30 mouse cellular contexts compared by ENCODE assay signal in the genomic region with DNA sequence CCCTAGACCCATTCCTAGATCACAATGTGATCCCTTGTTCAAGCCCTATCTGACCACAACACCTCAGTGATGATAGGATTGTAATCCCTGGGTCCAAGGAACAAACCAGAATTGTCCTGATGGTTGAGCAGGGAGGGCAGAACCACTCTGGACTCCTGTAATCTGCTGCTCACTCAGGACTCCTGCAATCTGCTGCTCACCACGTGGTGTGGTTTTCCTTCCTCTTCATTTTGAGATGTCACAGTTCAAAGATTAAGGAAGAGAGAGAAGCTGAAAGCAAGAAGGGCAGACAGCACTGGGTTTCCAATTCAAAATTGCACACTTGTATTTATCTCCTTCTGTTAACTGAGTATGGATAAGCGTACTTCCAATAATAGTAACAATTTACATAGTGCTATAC. TPM values are rescaled to one million over a fixed set of nuclear protein-coding genes. Genes with fewer than 3 reads are reported as not detected.
DNase-seq lines count a peak whose midpoint lies in the region; ATAC-seq and TF ChIP-seq lines count a peak whose summit lies in the region.
"Had no signal": no experiment of that assay in that cellular context is flagged by ENCODE, and none has a peak within 500 bp of the region (broad histone marks: within the 10 kb centered on the region; RNA-seq: fewer than 3 reads in every experiment).

No protein-coding gene starts in this region.

- H3K27me3 ChIP-seq in heart, embryonic 10.5 days (ENCODE audit: insufficient read depth, poor library complexity, severe bottlenecking), result peaks cover 24% of the 10 kb centered on the region
- H3K27me3 ChIP-seq in thymus, adult 2 months (ENCODE audit: control insufficient read depth, insufficient read depth, low read length), result no peaks in the 10 kb centered on the region

- no peak overlapping the region for H3K27ac ChIP-seq in heart, embryonic 10.5 days
- no peak overlapping the region for H3K27ac ChIP-seq in thymus, adult 2 months (ENCODE audit: control insufficient read depth, insufficient read depth, low read length)
- H3K27ac ChIP-seq: forebrain, embryonic 10.5 days; forebrain, embryonic 13.5 days; heart, adult 2 months; heart, embryonic 15.5 days; hindbrain, embryonic 14.5 days; hindbrain, postnatal 0 days had no signal

- H3K36me3 ChIP-seq in heart, embryonic 10.5 days, result no peaks in the 10 kb centered on the region
- no peaks in the 10 kb centered on the region for H3K36me3 ChIP-seq in thymus, adult 2 months (ENCODE audit: control insufficient read depth, insufficient read depth, low read length)
- H3K36me3 ChIP-seq: forebrain, embryonic 10.5 days; heart, embryonic 12.5 days; heart, embryonic 15.5 days had no signal

- DNase-seq in heart, embryonic 10.5 days (ENCODE audit: low spot score), result peak; percentile 50
- DNase-seq in heart, adult 18-20 months, result no peak
- DNase-seq in 416B (ENCODE audit: low read depth), result peak; percentile 15
- no peak for DNase-seq in embryo, embryonic 10 days (ENCODE audit: low spot score)
- no peak for DNase-seq in thymus, adult 2 months
- DNase-seq: adrenal gland, adult 8-10 months; adrenal gland, postnatal 25 days; cerebellum, adult 18-20 months; cerebellum, adult 9-10 months; cerebellum, postnatal 14 days; embryo, embryonic 11 days; gastrocnemius, postnatal 10 days; gastrocnemius, postnatal 36 days; heart, adult 2 months; heart, postnatal 10 days; heart, postnatal 36 days; kidney, adult 18-20 months had no signal

- H3K4me1 ChIP-seq in heart, embryonic 10.5 days, result 0 out of 2 replicates have a peak, but pooled peaks cover 7% of the 10 kb centered on the region
- H3K4me1 ChIP-seq in thymus, adult 2 months (replicated peaks; ENCODE audit: control insufficient read depth, insufficient read depth, low read length), result no peaks in the 10 kb centered on the region
- H3K4me1 ChIP-seq: heart, embryonic 12.5 days; heart, embryonic 15.5 days had no signal

- no peaks in the 10 kb centered on the region for H3K9me3 ChIP-seq in heart, embryonic 10.5 days
- H3K9me3 ChIP-seq: forebrain, embryonic 10.5 days; forebrain, embryonic 13.5 days; heart, embryonic 12.5 days; heart, embryonic 15.5 days had no signal

- ATAC-seq in common myeloid progenitor, adult 5-6 weeks (replicated peaks; ENCODE audit: low read depth, poor library complexity, severe bottlenecking), result peak; percentile 62
- ATAC-seq in megakaryocyte progenitor cell, adult 5-6 weeks (replicated peaks; ENCODE audit: poor library complexity), result peak; percentile 58
- ATAC-seq: activated CD4-positive, CD25-positive, alpha-beta regulatory T cell, adult 4 months; CD4-positive, CD25-positive, alpha-beta regulatory T cell, adult 4 months; forebrain, embryonic 13.5 days; forebrain, embryonic 16.5 days; hindbrain, postnatal 0 days; inflammation-experienced regulatory T-cells, adult 6 months had no signal

- no peak for TF ChIP-seq CTCF in thymus, adult 2 months (IDR thresholded peaks at IDR 0.05; ENCODE audit: borderline replicate concordance, control insufficient read depth, extremely low read depth, insufficient read depth, low read length, poor library complexity)

- TF ChIP-seq POLR2A in thymus, adult 2 months (IDR thresholded peaks at IDR 0.05; ENCODE audit: control insufficient read depth, extremely low read depth, insufficient read depth, low read length, poor library complexity), result no peak

- WGBS in heart, embryonic 10.5 days, result 59% methylated on average over 2 of the region's 2 CpGs
- 34% methylated on average over 2 of the region's 2 CpGs for WGBS in thymus, adult 2 months

- H3K4me3 ChIP-seq in heart, embryonic 10.5 days, result no peak overlapping the region
- H3K4me3 ChIP-seq in thymus, adult 2 months (ENCODE audit: control insufficient read depth, insufficient read depth, low read length), result no peak overlapping the region
- H3K4me3 ChIP-seq: forebrain, embryonic 10.5 days; forebrain, embryonic 13.5 days; heart, adult 2 months; heart, embryonic 12.5 days; heart, embryonic 15.5 days had no signal

RNA-seq across cellular contexts. Expression of gene Adamts16, which starts 5.3 kb away (rescaled TPM):
- 0.38 TPM in 1 of 2 replicates, not detected in the other for polyA plus RNA-seq in heart, embryonic 10.5 days (2016; fragmentation: Nextera tagmentation; extraction: Ambion mirVana)
- total RNA-seq in heart, adult 18-20 months (2021), result not detected
- not detected in 2 replicates for total RNA-seq in common myeloid progenitor, adult 5-6 weeks (2017)
- total RNA-seq in megakaryocyte progenitor cell, adult 5-6 weeks (2015), result not detected in 2 replicates
- not detected in 2 replicates for total RNA-seq in megakaryocyte progenitor cell, adult 5-6 weeks (2017)
- 0.09 and 0.13 TPM in 2 replicates for polyA plus RNA-seq in thymus, adult 2 months (2012; rRNA removed)
- total RNA-seq: heart, adult 2 months; heart, postnatal 36 days had no signal
- polyA plus RNA-seq: C2C12; CD4-positive, CD25-positive, alpha-beta regulatory T cell, adult 4 months; inflammation-experienced regulatory T-cells, adult 6 months had no signal

Comparison
In these comparisons a context has a peak if more than half of its experiments do, and no peak if none do; other contexts are left out.
1. DNase-seq: peak in heart, embryonic 10.5 days (single experiment) and 416B (single experiment); none in heart, adult 18-20 months (0 of 2), embryo, embryonic 10 days (single experiment) and thymus, adult 2 months (single experiment).